Mouse (Mus musculus) embryo, embryonic 11 days (tissue): ENCODE results near the gene Smpd4.
"Not testable (repeated sequence)": the region's sequence is repeated elsewhere in the genome, so short reads cannot be mapped to it uniquely, and the experiment has no call there.

Experiments used
- DNase-seq: peaks from one replicate; pipeline ENCODE4 v3.0.0-alpha.2; 2015

The Smpd4 gene

GRCm38 (mm10) chr16:17619198-17620105 is at the start of gene Smpd4:
Smpd4 (plus strand) TSS chr16:17619354.
- peak; percentile 91 for DNase-seq

- peak; percentile 44 for DNase-seq
Measured at GRCm38 (mm10) chr16:17575870-17576824, 43.0 kb upstream of the Smpd4 start.

GRCm38 (mm10) chr16:17576825-17577215 is 42.3 kb upstream of the Smpd4 start:
- DNase-seq, result no peak

- DNase-seq, result peak; percentile 63
Measured at GRCm38 (mm10) chr16:17583064-17583463, 36.1 kb upstream of the Smpd4 start, which contains the start of gene Slc7a4. Slc7a4 (minus strand) TSS chr16:17583214.

- no peak for DNase-seq
Measured at GRCm38 (mm10) chr16:17584555-17584954, 34.6 kb upstream of the Smpd4 start.

- DNase-seq, result peak; percentile 44
Measured at GRCm38 (mm10) chr16:17590731-17591130, 28.4 kb upstream of the Smpd4 start.

GRCm38 (mm10) chr16:17600944-17601562 is 18.1 kb upstream of the Smpd4 start:
- DNase-seq, result peak; percentile 5

- DNase-seq, result no peak
Measured at GRCm38 (mm10) chr16:17604941-17605340, 14.2 kb upstream of the Smpd4 start.

GRCm38 (mm10) chr16:17605684-17606083 is 13.5 kb upstream of the Smpd4 start:
- no peak for DNase-seq

- DNase-seq, result no peak
Measured at GRCm38 (mm10) chr16:17611383-17611782, 7.8 kb upstream of the Smpd4 start.

GRCm38 (mm10) chr16:17614740-17615139 is 4.4 kb upstream of the Smpd4 start:
- DNase-seq, result not testable (repeated sequence)

- DNase-seq, result no peak
Measured at GRCm38 (mm10) chr16:17616212-17616611, 2.9 kb upstream of the Smpd4 start.

- DNase-seq, result peak; percentile 74
Measured at GRCm38 (mm10) chr16:17617922-17618565, 1.1 kb upstream of the Smpd4 start.

- no peak for DNase-seq
Measured at GRCm38 (mm10) chr16:17621936-17622335, 2.8 kb downstream of the Smpd4 start.

- peak; percentile 66 for DNase-seq
Measured at GRCm38 (mm10) chr16:17625488-17626268, 6.5 kb downstream of the Smpd4 start.

- DNase-seq, result no peak
Measured at GRCm38 (mm10) chr16:17626269-17626555, 7.1 kb downstream of the Smpd4 start.

- no peak for DNase-seq
Measured at GRCm38 (mm10) chr16:17632580-17632979, 13.4 kb downstream of the Smpd4 start.

- DNase-seq, result peak; percentile 25
Measured at GRCm38 (mm10) chr16:17633481-17634181, 14.5 kb downstream of the Smpd4 start.

GRCm38 (mm10) chr16:17636904-17637303 is 17.8 kb downstream of the Smpd4 start:
- no peak for DNase-seq

GRCm38 (mm10) chr16:17637610-17638009 is 18.5 kb downstream of the Smpd4 start:
- no peak for DNase-seq

GRCm38 (mm10) chr16:17638036-17638628 is 19.0 kb downstream of the Smpd4 start:
- DNase-seq, result no peak
